Comparison of ENCODE assay signal across 8 mouse cellular contexts in genomic region chr5:111269613-111270205, GRCm38 (mm10).
DNase-seq lines count a peak whose midpoint lies in the region; ATAC-seq lines count a peak whose summit lies in the region.

No protein-coding gene starts in this region.

- no peak overlapping the region for H3K4me3 ChIP-seq in intestine, embryonic 15.5 days (replicated peaks)
- H3K4me3 ChIP-seq in liver, embryonic 11.5 days (ENCODE audit: low read depth, low read length), result no peak overlapping the region

- WGBS in intestine, embryonic 15.5 days, result 66% methylated on average over 6 of the region's 6 CpGs
- WGBS in liver, embryonic 11.5 days, result 67% methylated on average over 6 of the region's 6 CpGs

- peak; percentile 37 to 65 for DNase-seq in urinary bladder, adult 18-20 months (ENCODE audit: low spot score in 2 of 2)
- DNase-seq in urinary bladder, postnatal 10 days (ENCODE audit: low spot score), result no peak
- DNase-seq in cerebellum, postnatal 4 days (ENCODE audit: low spot score in 2 of 2), result peak; percentile 70 to 86
- DNase-seq in gastrocnemius, postnatal 25 days, result peak; percentile 61
- DNase-seq in liver, embryonic 11.5 days (ENCODE audit: low spot score), result peak; percentile 70
- peak; percentile 89 for DNase-seq in neural tube, embryonic 10.5 days (ENCODE audit: extremely low spot score, low spot score)
- peak; percentile 88 for DNase-seq in testis, postnatal 10 days (ENCODE audit: low spot score)

- H3K4me2 ChIP-seq in intestine, embryonic 15.5 days (replicated peaks), result no peak overlapping the region
- no peak overlapping the region for H3K4me2 ChIP-seq in liver, embryonic 11.5 days

- H3K27ac ChIP-seq in intestine, embryonic 15.5 days, result no peak overlapping the region
- no peak overlapping the region for H3K27ac ChIP-seq in liver, embryonic 11.5 days (ENCODE audit: low read depth, low read length)

- peak; percentile 32; the same call in 1 of the 2 replicates for ATAC-seq in intestine, embryonic 15.5 days
- peak; percentile 32; the same call in 1 of the 2 replicates for ATAC-seq in liver, embryonic 11.5 days (replicated peaks; ENCODE audit: low FRiP score)

- H3K27me3 ChIP-seq in intestine, embryonic 15.5 days (replicated peaks), result no peaks in the 10 kb centered on the region
- H3K27me3 ChIP-seq in liver, embryonic 11.5 days (replicated peaks; ENCODE audit: control insufficient read depth, insufficient read depth, low read length), result no peaks in the 10 kb centered on the region

- H3K36me3 ChIP-seq in intestine, embryonic 15.5 days, result peaks cover 5% of the 10 kb centered on the region; the same call in 1 of the 2 replicates
- peaks cover 6% of the 10 kb centered on the region for H3K36me3 ChIP-seq in liver, embryonic 11.5 days (ENCODE audit: control insufficient read depth, insufficient read depth, low read length)

- no peak overlapping the region for H3K9ac ChIP-seq in intestine, embryonic 15.5 days
- no peak overlapping the region for H3K9ac ChIP-seq in liver, embryonic 11.5 days (ENCODE audit: low read depth, low read length)

- H3K4me1 ChIP-seq in intestine, embryonic 15.5 days (replicated peaks), result no peaks in the 10 kb centered on the region
- no peaks in the 10 kb centered on the region for H3K4me1 ChIP-seq in liver, embryonic 11.5 days (replicated peaks; ENCODE audit: control insufficient read depth, insufficient read depth, low read length)

- H3K9me3 ChIP-seq in intestine, embryonic 15.5 days, result no peaks in the 10 kb centered on the region
- H3K9me3 ChIP-seq in liver, embryonic 11.5 days (ENCODE audit: control insufficient read depth, low read length), result no peaks in the 10 kb centered on the region
